Mouse (Mus musculus) MEL (cell line): ENCODE measurements around the gene Sema6b. TPM values are rescaled to one million over a fixed set of nuclear protein-coding genes. Genes with fewer than 3 reads are reported as not detected.

Experiments used
- DNase-seq: peaks from one replicate; pipeline ENCODE4 v3.0.0; 2011; ENCODE audit warnings: low read depth, low spot score
- H3K27ac ChIP-seq: 2 replicates; pipeline ENCODE4 v1.5.1; 2012; ENCODE audit warnings: low read depth, mild to moderate bottlenecking, control low read depth, low read length, moderate library complexity; ENCODE audit not compliant: control insufficient read depth
- H3K27me3 ChIP-seq, 2 experiments: fragments of 150-350 bp in 1 of 2; sonication (generic) in 1 of 2; 2 replicates each; pipeline ENCODE4 v1.6.1; 2012; ENCODE audit warnings: low read length in 2 of 2, mild to moderate bottlenecking in 2 of 2, improper control_type of control experiment in 1 of 2, moderate library complexity in 1 of 2; ENCODE audit not compliant: insufficient read depth in 2 of 2, control insufficient read depth in 1 of 2
- H3K36me3 ChIP-seq, 2 experiments: 2 replicates each; pipeline ENCODE4 v1.6.1; 2012 to 2014; ENCODE audit warnings: low read length in 2 of 2, improper control_type of control experiment in 1 of 2, inconsistent platforms in 1 of 2, mild to moderate bottlenecking in 1 of 2; ENCODE audit not compliant: insufficient read depth in 2 of 2, control insufficient read depth in 1 of 2
- H3K4me1 ChIP-seq, 2 experiments: fragments of 150-350 bp in 1 of 2; sonication (generic) in 1 of 2; 2 replicates each; pipeline ENCODE4 v1.6.1; 2012; ENCODE audit warnings: low read length in 2 of 2, improper control_type of control experiment in 1 of 2, mild to moderate bottlenecking in 1 of 2; ENCODE audit not compliant: insufficient read depth in 2 of 2, control insufficient read depth in 1 of 2
- H3K4me3 ChIP-seq, 2 experiments: fragments of 150-350 bp in 1 of 2; sonication (generic) in 1 of 2; 2 replicates each; pipeline ENCODE4 v1.5.1; 2012; ENCODE audit warnings: low read depth in 2 of 2, low read length in 2 of 2, mild to moderate bottlenecking in 2 of 2, moderate library complexity in 2 of 2, control low read depth in 1 of 2, improper control_type of control experiment in 1 of 2; ENCODE audit not compliant: control insufficient read depth in 1 of 2, insufficient read depth in 1 of 2
- H3K79me2 ChIP-seq: 2 replicates; pipeline ENCODE4 v1.6.1; 2012; ENCODE audit warnings: mild to moderate bottlenecking, low read length, moderate library complexity; ENCODE audit not compliant: control insufficient read depth, poor library complexity, insufficient read depth
- H3K9ac ChIP-seq: 2 replicates; pipeline ENCODE4 v1.6.1; 2012; ENCODE audit warnings: low read depth, mild to moderate bottlenecking, control low read depth, low read length, moderate library complexity; ENCODE audit not compliant: control insufficient read depth, poor library complexity, severe bottlenecking
- H3K9me3 ChIP-seq: fragments of 150-350 bp; sonication (generic); replicated peaks from 2 replicates; pipeline ENCODE4 v1.6.1; 2012; ENCODE audit warnings: mild to moderate bottlenecking, low read length, improper control_type of control experiment, moderate library complexity; ENCODE audit not compliant: insufficient read depth
- CHD2 ChIP-seq: IDR thresholded peaks from 2 replicates; pipeline ENCODE4 v1.6.1; 2011; ENCODE audit warnings: low read length, improper control_type of control experiment
- CTCF ChIP-seq, 3 experiments: IDR thresholded peaks in 2 of 3; conservative IDR thresholded peaks in 1 of 3; 2 replicates each; pipeline ENCODE4 v1.5.1; 2011 to 2012; ENCODE audit warnings: low read length in 3 of 3, low read depth in 2 of 3, mild to moderate bottlenecking in 2 of 3, improper control_type of control experiment in 1 of 3, inconsistent platforms in 1 of 3, mixed read lengths in 1 of 3, moderate library complexity in 1 of 3; ENCODE audit not compliant: control insufficient read depth in 1 of 3, insufficient read depth in 1 of 3, poor library complexity in 1 of 3, severe bottlenecking in 1 of 3
- E2F4 ChIP-seq: IDR thresholded peaks from 2 replicates; pipeline ENCODE4 v1.6.1; 2011; ENCODE audit warnings: low read depth, low read length, improper control_type of control experiment, borderline replicate concordance
- ELF1 ChIP-seq: IDR thresholded peaks from 2 replicates; pipeline ENCODE4 v1.6.1; 2014; ENCODE audit warnings: low read depth, mild to moderate bottlenecking, inconsistent platforms, low read length, improper control_type of control experiment, moderate library complexity
- EP300 ChIP-seq, 2 experiments: IDR thresholded peaks; 2 replicates each; pipeline ENCODE4 v1.6.1; 2011; ENCODE audit warnings: improper control_type of control experiment in 2 of 2, low read length in 2 of 2, low read depth in 1 of 2, mild to moderate bottlenecking in 1 of 2
- ETS1 ChIP-seq: IDR thresholded peaks from 2 replicates; pipeline ENCODE4 v1.6.1; 2012; ENCODE audit warnings: low read depth, mild to moderate bottlenecking, inconsistent platforms, low read length, improper control_type of control experiment, moderate library complexity
- GABPA ChIP-seq: IDR thresholded peaks from 2 replicates; pipeline ENCODE4 v1.6.1; 2012; ENCODE audit warnings: low read depth, mild to moderate bottlenecking, inconsistent platforms, low read length, improper control_type of control experiment, moderate library complexity
- GATA1 ChIP-seq: IDR thresholded peaks from 2 replicates; pipeline ENCODE4 v1.6.1; 2011; ENCODE audit warnings: low read depth, low read length, improper control_type of control experiment
- MAX ChIP-seq: IDR thresholded peaks from 2 replicates; pipeline ENCODE4 v1.6.1; 2011; ENCODE audit warnings: low read length, improper control_type of control experiment
- MXI1 ChIP-seq: IDR thresholded peaks from 2 replicates; pipeline ENCODE4 v1.6.1; 2011; ENCODE audit warnings: mild to moderate bottlenecking, low read depth, low read length, improper control_type of control experiment
- MYC ChIP-seq: IDR thresholded peaks from 2 replicates; pipeline ENCODE4 v1.6.1; 2011; ENCODE audit warnings: low read depth, mild to moderate bottlenecking, low read length, improper control_type of control experiment, moderate library complexity
- NELFE ChIP-seq: IDR thresholded peaks from 2 replicates; pipeline ENCODE4 v1.6.1; 2011; ENCODE audit warnings: low read depth, low read length, improper control_type of control experiment
- POLR2AphosphoS5 ChIP-seq: IDR thresholded peaks from 2 replicates; pipeline ENCODE4 v1.6.1; 2012; ENCODE audit warnings: low read depth, borderline replicate concordance, mild to moderate bottlenecking, inconsistent platforms, low read length, moderate library complexity, mixed read lengths
- RAD21 ChIP-seq: IDR thresholded peaks from 2 replicates; pipeline ENCODE4 v1.6.1; 2011; ENCODE audit warnings: mild to moderate bottlenecking, low read depth, low read length, improper control_type of control experiment
- RCOR1 ChIP-seq: IDR thresholded peaks from 2 replicates; pipeline ENCODE4 v1.6.1; 2012; ENCODE audit warnings: low read depth, mild to moderate bottlenecking, inconsistent platforms, low read length, improper control_type of control experiment
- SIN3A ChIP-seq: IDR thresholded peaks from 2 replicates; pipeline ENCODE4 v1.6.1; 2012; ENCODE audit warnings: low read length, improper control_type of control experiment, inconsistent platforms
- SMC3 ChIP-seq: IDR thresholded peaks from 2 replicates; pipeline ENCODE4 v1.6.1; 2011; ENCODE audit warnings: low read depth, low read length, improper control_type of control experiment
- TAL1 ChIP-seq: IDR thresholded peaks from 2 replicates; pipeline ENCODE4 v1.6.1; 2012; ENCODE audit warnings: mild to moderate bottlenecking, inconsistent platforms, low read length, moderate library complexity, mixed read lengths
- TBP ChIP-seq: IDR thresholded peaks from 2 replicates; pipeline ENCODE4 v1.8.0; 2011; ENCODE audit warnings: low read depth, low read length, improper control_type of control experiment
- UBTF ChIP-seq: IDR thresholded peaks from 2 replicates; pipeline ENCODE4 v1.6.1; 2012; ENCODE audit warnings: low read depth, mild to moderate bottlenecking, inconsistent platforms, low read length, improper control_type of control experiment, moderate library complexity, borderline replicate concordance; ENCODE audit not compliant: insufficient read depth
- USF1 ChIP-seq: IDR thresholded peaks from 2 replicates; pipeline ENCODE4 v1.6.1; 2014; ENCODE audit warnings: low read depth, mild to moderate bottlenecking, inconsistent platforms, low read length, improper control_type of control experiment, moderate library complexity
- USF2 ChIP-seq, 2 experiments: IDR thresholded peaks; 2 replicates each; pipeline ENCODE4 v1.6.1; 2011 to 2012; ENCODE audit warnings: improper control_type of control experiment in 2 of 2, low read length in 2 of 2, borderline replicate concordance in 1 of 2, inconsistent platforms in 1 of 2, low read depth in 1 of 2, mild to moderate bottlenecking in 1 of 2; ENCODE audit not compliant: insufficient read depth in 1 of 2
- ZC3H11A ChIP-seq: IDR thresholded peaks from 2 replicates; pipeline ENCODE4 v1.6.1; 2012; ENCODE audit warnings: low read depth, mild to moderate bottlenecking, inconsistent platforms, low read length, improper control_type of control experiment
- polyA plus RNA-seq, 2 experiments: library from polyadenylated mRNA; stranded (reverse) in 1 of 2; unstranded in 1 of 2; fragments of >175 nt in 1 of 2; fragments of >200 nt in 1 of 2; gene quantifications; 2 replicates each; pipeline versions ENCODE4 v1.2.1 to v1.2.4; 2012; ENCODE audit warnings: low replicate concordance in 2 of 2, low read depth in 1 of 2; ENCODE audit not compliant: insufficient read length in 2 of 2, insufficient read depth in 1 of 2, missing spikeins in 1 of 2
- total RNA-seq: library from RNA; depleted of rRNA; stranded (reverse); fragments of 300-350 nt; gene quantifications from 2 replicates; pipeline ENCODE4 v1.2.3, GENCODE M21; 2012

Gene Sema6b
- total and polyA plus RNA-seq, 3 experiments: 7.7 to 16.8 TPM; not detected in 1

- no peak overlapping the region for H3K27ac ChIP-seq
- H3K36me3 ChIP-seq: no peaks in the 10 kb centered on the region
- DNase-seq: no peak
- no peaks in the 10 kb centered on the region for H3K4me1 ChIP-seq
- TF ChIP-seq EP300 (IDR thresholded peaks at IDR 0.05; ENCODE audit: low read depth in 1 of 2, low read length in 2 of 2): no peak
- TF ChIP-seq ETS1: no peak
- no peak for TF ChIP-seq POLR2AphosphoS5
- TF ChIP-seq GATA1: no peak
- TF ChIP-seq ZC3H11A: no peak
- TF ChIP-seq MYC: no peak
- no peak for TF ChIP-seq MAX
- TF ChIP-seq SIN3A: no peak
- TF ChIP-seq, all 39 proteins: peak for 0
- Histone ChIP-seq H3K27me3 (no peaks in the 10 kb centered on the region), H3K4me3 (no peak overlapping the region), H3K9me3 (no peaks in the 10 kb centered on the region), H3K9ac (no peak overlapping the region), H3K79me2 (no peaks in the 10 kb centered on the region)
Observed at GRCm38 (mm10) chr17:56171881-56172280, 31.7 kb upstream of the Sema6b start.

- no peaks in the 10 kb centered on the region for H3K27me3 ChIP-seq
- no peak overlapping the region for H3K9ac ChIP-seq
- no peak overlapping the region for H3K4me3 ChIP-seq
- TF ChIP-seq E2F4: no peak
- TF ChIP-seq SMC3: no peak
- TF ChIP-seq UBTF: no peak
- TF ChIP-seq RCOR1: no peak
- TF ChIP-seq GATA1: no peak
- no peak for TF ChIP-seq GABPA
- no peak for TF ChIP-seq SIN3A
- no peak for TF ChIP-seq CTCF (IDR thresholded peaks at IDR 0.05 in 2 of 3, conservative IDR thresholded peaks at IDR 0.05 in 1 of 3; ENCODE audit: control insufficient read depth in 1 of 3, insufficient read depth in 1 of 3, low read depth in 2 of 3, low read length in 3 of 3, poor library complexity in 1 of 3, severe bottlenecking in 1 of 3)
- no peak for TF ChIP-seq TBP
- TF ChIP-seq POLR2AphosphoS5: no peak
- TF ChIP-seq ELF1: no peak
- no peak for TF ChIP-seq CHD2
- TF ChIP-seq USF1: no peak
- no peak for TF ChIP-seq TAL1
- no peak for TF ChIP-seq MYC
- TF ChIP-seq RAD21: no peak
- TF ChIP-seq NELFE: no peak
- no peak for TF ChIP-seq MXI1
- TF ChIP-seq USF2 (IDR thresholded peaks at IDR 0.05; ENCODE audit: borderline replicate concordance in 1 of 2, insufficient read depth in 1 of 2, low read depth in 1 of 2, low read length in 2 of 2): no peak
- H3K4me1 ChIP-seq: no peaks in the 10 kb centered on the region
- no peaks in the 10 kb centered on the region for H3K9me3 ChIP-seq
- DNase-seq: no peak
- no peak overlapping the region for H3K27ac ChIP-seq
- no peaks in the 10 kb centered on the region for H3K36me3 ChIP-seq
- no peaks in the 10 kb centered on the region for H3K79me2 ChIP-seq
Observed at GRCm38 (mm10) chr17:56171456-56171855, 31.3 kb upstream of the Sema6b start.
